Mouse (Mus musculus) spleen, adult 2 months (tissue): Measurements from ENCODE around the gene 4933428G20Rik.

Source experiments
- CTCF ChIP-seq: fragments of 200-500 bp; IDR thresholded peaks from 2 replicates; pipeline ENCODE4 v1.5.1; 2011; ENCODE audit warnings: mild to moderate bottlenecking, inconsistent platforms; ENCODE audit not compliant: insufficient read depth, insufficient read length, insufficient replicate concordance; ENCODE audit errors: extremely low read depth
- POLR2A ChIP-seq: fragments of 200-500 bp; IDR thresholded peaks from 2 replicates; pipeline ENCODE4 v1.6.1; 2011; ENCODE audit warnings: low read depth, low read length, inconsistent platforms

DNA sequence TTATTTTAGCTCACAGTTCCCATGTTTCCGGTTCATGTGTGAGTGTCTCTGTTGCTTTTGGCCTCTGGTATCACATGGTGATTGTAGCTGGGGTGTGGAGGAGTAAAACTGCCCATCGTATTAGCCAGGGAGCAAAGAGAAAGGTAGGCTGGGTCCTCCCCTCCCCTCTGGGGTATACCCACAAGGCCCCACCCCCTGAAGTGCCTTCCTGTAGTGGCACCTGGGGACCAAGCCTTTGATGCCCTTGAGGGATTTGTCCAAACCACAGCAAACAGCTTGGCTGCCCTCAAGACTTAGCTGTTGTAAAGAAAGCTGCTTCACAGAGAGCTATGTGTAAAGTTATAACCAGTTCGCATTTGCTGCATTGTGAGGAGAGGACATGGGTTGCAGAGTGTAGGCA lies 12.5 kb downstream of the 4933428G20Rik start:
- TF ChIP-seq CTCF: no peak
- TF ChIP-seq POLR2A: no peak
